Mouse (Mus musculus) stomach, adult 2 months (tissue): ENCODE data around the gene Gramd1c. TPM values are rescaled to one million over a fixed set of nuclear protein-coding genes. Genes with fewer than 3 reads are reported as not detected.

Experiments used
- polyA plus RNA-seq: library from polyadenylated mRNA; depleted of rRNA; stranded (reverse); fragments of >200 nt; gene quantifications from 2 replicates; pipeline ENCODE4 v1.2.3, GENCODE M21; 2012; rRNA removed

Gene Gramd1c
- polyA plus RNA-seq: 0.10 and 0.15 TPM in 2 replicates

DNA sequence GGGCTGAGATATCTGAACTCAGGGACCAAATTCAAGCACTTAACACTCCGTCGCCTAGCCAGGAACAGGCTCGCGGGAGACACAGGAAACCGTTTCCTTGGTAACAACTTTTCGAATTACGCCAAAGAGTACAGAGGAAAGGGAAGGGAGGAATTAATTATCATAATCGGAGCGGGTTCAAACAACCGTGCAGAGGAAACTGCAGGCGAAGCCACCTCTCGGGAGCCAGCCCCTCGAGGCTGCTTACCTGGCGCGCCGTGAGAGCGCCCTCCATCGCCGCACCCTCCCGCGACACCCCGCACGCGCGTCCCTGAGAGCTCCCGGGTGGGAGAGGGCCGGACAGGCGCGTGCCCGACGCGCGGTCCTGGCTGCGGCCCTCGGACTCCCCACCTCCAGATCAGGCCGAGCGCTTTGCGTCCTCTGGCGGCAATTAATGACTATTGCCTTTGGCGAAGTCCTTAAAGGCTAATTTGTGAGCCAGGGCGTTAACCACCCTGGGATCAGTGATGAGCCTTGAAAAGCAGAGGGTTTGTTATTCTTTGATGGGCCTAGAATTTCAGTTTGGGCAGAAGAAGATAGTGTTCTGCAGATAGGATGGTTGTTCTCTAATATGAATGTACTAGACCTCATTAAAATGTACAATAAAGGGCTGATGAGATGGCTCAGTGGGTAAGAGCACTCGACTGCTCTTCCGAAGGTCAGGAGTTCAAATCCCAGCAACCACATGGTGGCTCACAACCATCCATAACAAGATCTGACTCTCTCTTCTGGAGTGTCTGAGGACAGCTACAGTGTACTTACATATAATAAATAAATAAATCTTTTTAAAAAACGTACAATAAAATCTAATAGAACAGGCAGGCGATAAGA, at the start of gene Gramd1c:
Gene Gramd1c, minus strand, starts transcription at position 321 of the 870 bp plus-strand sequence.

DNA sequence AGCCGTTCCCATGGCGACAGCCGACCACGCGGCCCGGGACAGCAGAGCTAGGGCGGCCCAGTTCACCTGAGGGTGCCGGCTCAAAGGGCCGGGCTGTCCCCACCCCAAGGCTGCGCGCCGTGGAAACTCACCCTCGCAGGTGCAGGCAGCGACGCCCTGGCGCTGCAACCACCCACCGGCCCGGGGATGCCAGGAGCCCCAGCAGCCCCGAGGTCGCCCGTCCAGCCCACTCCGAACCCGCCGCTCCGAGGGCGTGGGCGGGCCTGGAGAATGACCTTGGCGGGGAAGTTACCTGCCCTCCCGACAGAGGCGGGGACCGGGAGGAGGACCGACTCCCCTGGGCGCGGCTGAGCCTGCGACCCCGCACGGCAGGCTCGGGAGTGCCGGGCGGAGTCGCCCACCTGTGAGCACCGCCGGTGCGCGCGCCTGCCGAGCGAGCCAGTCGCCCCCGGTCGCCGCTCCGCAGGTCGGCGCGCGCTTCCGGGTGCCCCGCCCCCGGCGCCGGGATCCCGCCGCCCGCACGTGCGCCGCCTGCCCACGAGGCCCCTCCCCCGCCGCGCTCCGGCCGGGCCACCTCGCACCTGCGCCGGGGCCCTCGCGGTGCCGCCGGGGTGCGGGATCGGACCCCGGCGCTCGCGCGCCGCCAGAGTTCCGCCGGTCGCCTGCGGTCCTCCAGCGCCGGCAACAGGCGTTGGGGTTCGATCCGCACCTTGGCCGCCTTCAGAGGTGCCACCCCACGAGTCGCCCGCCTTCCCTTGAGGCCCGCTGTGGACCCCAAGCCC, 83.6 kb downstream of the Gramd1c start, which contains the start of gene Zdhhc23:
Gene Zdhhc23, minus strand, starts transcription at position 464 of the 782 bp plus-strand sequence.

Other genes starting within 250 kb of the Gramd1c start
- gene Ccdc191, start 173.5 kb downstream of the Gramd1c start, polyA plus RNA-seq: 0.33 and 0.57 TPM in 2 replicates
- 2.0 and 3.5 TPM in 2 replicates for gene Qtrt2, start 136.5 kb downstream of the Gramd1c start, polyA plus RNA-seq
- gene Zdhhc23, start 83.6 kb downstream of the Gramd1c start, polyA plus RNA-seq: 1.4 and 1.8 TPM in 2 replicates
- gene Atp6v1a, start 76.4 kb upstream of the Gramd1c start, polyA plus RNA-seq: 3.1 and 4.6 TPM in 2 replicates
- 4.8 and 6.8 TPM in 2 replicates for gene Naa50, start 76.5 kb upstream of the Gramd1c start, polyA plus RNA-seq
- 2.7 and 4.5 TPM in 2 replicates for gene Usf3, start 109.9 kb upstream of the Gramd1c start, polyA plus RNA-seq